17 mouse cellular contexts compared by ENCODE assay signal in genomic region chr8:119358175-119358574, GRCm38 (mm10). TPM values are rescaled to one million over a fixed set of nuclear protein-coding genes. Genes with fewer than 3 reads are reported as not detected.
DNase-seq lines count a peak whose midpoint lies in the region; ATAC-seq lines count a peak whose summit lies in the region.
"Had no signal": no experiment of that assay in that cellular context is flagged by ENCODE, and none has a peak within 500 bp of the region (broad histone marks: within the 10 kb centered on the region; RNA-seq: fewer than 3 reads in every experiment).

No protein-coding gene starts in this region.

- H3K4me1 ChIP-seq in embryonic facial prominence, embryonic 11.5 days (ENCODE audit: control insufficient read depth, insufficient read depth, low read length): no peaks in the 10 kb centered on the region
- no peaks in the 10 kb centered on the region for H3K4me1 ChIP-seq in embryonic facial prominence, embryonic 14.5 days (ENCODE audit: control insufficient read depth, insufficient read depth, low read length)
- H3K4me1 ChIP-seq in limb, embryonic 12.5 days (replicated peaks): no peaks in the 10 kb centered on the region; the same call in 1 of the 2 replicates
- H3K4me1 ChIP-seq: forebrain, embryonic 13.5 days had no signal

- no peak overlapping the region for H3K4me3 ChIP-seq in embryonic facial prominence, embryonic 11.5 days (ENCODE audit: low read depth, low read length)
- no peak overlapping the region for H3K4me3 ChIP-seq in embryonic facial prominence, embryonic 14.5 days (ENCODE audit: low read depth, low read length)
- H3K4me3 ChIP-seq in limb, embryonic 12.5 days (replicated peaks): no peak overlapping the region
- H3K4me3 ChIP-seq: forebrain, embryonic 10.5 days; forebrain, embryonic 13.5 days; gastrocnemius, adult 2 months; heart, embryonic 13.5 days had no signal

- H3K9me3 ChIP-seq in embryonic facial prominence, embryonic 11.5 days (replicated peaks; ENCODE audit: control insufficient read depth, low read length): no peaks in the 10 kb centered on the region
- H3K9me3 ChIP-seq in embryonic facial prominence, embryonic 14.5 days (ENCODE audit: control insufficient read depth, low read length): no peaks in the 10 kb centered on the region
- H3K9me3 ChIP-seq in limb, embryonic 12.5 days: no peaks in the 10 kb centered on the region
- H3K9me3 ChIP-seq: forebrain, embryonic 10.5 days; forebrain, embryonic 13.5 days; G1E; heart, embryonic 13.5 days had no signal

- H3K4me2 ChIP-seq in embryonic facial prominence, embryonic 11.5 days (ENCODE audit: low read depth, low read length): no peak overlapping the region
- H3K4me2 ChIP-seq in embryonic facial prominence, embryonic 14.5 days (ENCODE audit: low read depth, low read length): no peak overlapping the region
- no peak overlapping the region for H3K4me2 ChIP-seq in limb, embryonic 12.5 days
- H3K4me2 ChIP-seq: forebrain, embryonic 13.5 days; heart, embryonic 13.5 days; hindbrain, embryonic 14.5 days had no signal

- DNase-seq in embryonic facial prominence, embryonic 11.5 days (ENCODE audit: low spot score): peak; percentile 49
- peak; percentile 21 for DNase-seq in embryonic facial prominence, embryonic 14.5 days (ENCODE audit: low spot score)
- no peak for DNase-seq in urinary bladder, adult 18-20 months (ENCODE audit: low spot score in 2 of 2)
- no peak for DNase-seq in spleen, postnatal 36 days (ENCODE audit: low spot score in 2 of 2)
- no peak for DNase-seq in cerebellum, adult 8-10 months
- DNase-seq: cerebellum, adult 9-11 months; gastrocnemius, postnatal 25 days had no signal

- peak; percentile 69 for ATAC-seq in embryonic facial prominence, embryonic 11.5 days (replicated peaks; ENCODE audit: insufficient number of reproducible peaks, low FRiP score, low TSS enrichment, low read depth)
- no peak for ATAC-seq in embryonic facial prominence, embryonic 14.5 days (ENCODE audit: low read depth)
- peak; percentile 50; the same call in 1 of the 2 replicates for ATAC-seq in limb, embryonic 12.5 days (ENCODE audit: insufficient number of reproducible peaks, insufficient read depth, low FRiP score, low TSS enrichment, low read depth)
- ATAC-seq: forebrain, embryonic 13.5 days; forebrain, embryonic 16.5 days; hindbrain, postnatal 0 days; inflammation-experienced regulatory T-cells, adult 6 months had no signal

- no peak overlapping the region for H3K9ac ChIP-seq in embryonic facial prominence, embryonic 11.5 days (replicated peaks; ENCODE audit: low read length)
- H3K9ac ChIP-seq in embryonic facial prominence, embryonic 14.5 days (ENCODE audit: low read depth, low read length): no peak overlapping the region
- no peak overlapping the region for H3K9ac ChIP-seq in limb, embryonic 12.5 days (replicated peaks)
- H3K9ac ChIP-seq: forebrain, embryonic 13.5 days; heart, embryonic 13.5 days; hindbrain, embryonic 14.5 days had no signal

- H3K27me3 ChIP-seq in embryonic facial prominence, embryonic 11.5 days (ENCODE audit: control insufficient read depth, insufficient read depth, low read length): no peaks in the 10 kb centered on the region
- no peaks in the 10 kb centered on the region for H3K27me3 ChIP-seq in embryonic facial prominence, embryonic 14.5 days (replicated peaks; ENCODE audit: control insufficient read depth, insufficient read depth, low read length)
- no peaks in the 10 kb centered on the region; the same call in 1 of the 2 replicates for H3K27me3 ChIP-seq in limb, embryonic 12.5 days
- H3K27me3 ChIP-seq: forebrain, embryonic 13.5 days; heart, embryonic 13.5 days had no signal

- no peaks in the 10 kb centered on the region for H3K36me3 ChIP-seq in embryonic facial prominence, embryonic 11.5 days (replicated peaks; ENCODE audit: control insufficient read depth, insufficient read depth, low read depth, low read length)
- H3K36me3 ChIP-seq in embryonic facial prominence, embryonic 14.5 days (ENCODE audit: control insufficient read depth, insufficient read depth, low read length): no peaks in the 10 kb centered on the region
- H3K36me3 ChIP-seq in limb, embryonic 12.5 days: no peaks in the 10 kb centered on the region
- H3K36me3 ChIP-seq: forebrain, embryonic 10.5 days; G1E; heart, embryonic 13.5 days had no signal

- no peak overlapping the region; the same call in 1 of the 2 replicates for H3K27ac ChIP-seq in embryonic facial prominence, embryonic 11.5 days (replicated peaks; ENCODE audit: low read depth, low read length)
- H3K27ac ChIP-seq in embryonic facial prominence, embryonic 14.5 days (replicated peaks; ENCODE audit: low read depth, low read length): no peak overlapping the region
- H3K27ac ChIP-seq in limb, embryonic 12.5 days: peak overlapping the region; percentile 17; the same call in 1 of the 2 replicates
- H3K27ac ChIP-seq: forebrain, embryonic 10.5 days; forebrain, embryonic 13.5 days; gastrocnemius, adult 2 months; heart, embryonic 13.5 days; hindbrain, embryonic 14.5 days; hindbrain, postnatal 0 days had no signal

- 66% methylated on average over 7 of the region's 7 CpGs for WGBS in embryonic facial prominence, embryonic 11.5 days
- 41% methylated on average over 6 of the region's 7 CpGs for WGBS in embryonic facial prominence, embryonic 14.5 days
- WGBS in limb, embryonic 12.5 days: 41% methylated on average over 7 of the region's 7 CpGs

RNA-seq across cellular contexts. Expression of gene Hsbp1, which starts 13.9 kb away (rescaled TPM):
- polyA plus RNA-seq in embryonic facial prominence, embryonic 11.5 days (2014; fragmentation: Nextera tagmentation; extraction: Ambion mirVana): 311 and 315 TPM in 2 replicates
- polyA plus RNA-seq in embryonic facial prominence, embryonic 14.5 days (2014; fragmentation: Nextera tagmentation; extraction: Ambion mirVana): 325 and 345 TPM in 2 replicates
- 293 and 299 TPM in 2 replicates for polyA plus RNA-seq in limb, embryonic 12.5 days (2016; fragmentation: Nextera tagmentation; extraction: Ambion mirVana)

RNA-seq across cellular contexts. Expression of gene Mlycd, which starts 36.5 kb away (rescaled TPM):
- 9.8 and 10.4 TPM in 2 replicates for polyA plus RNA-seq in embryonic facial prominence, embryonic 11.5 days (2014; fragmentation: Nextera tagmentation; extraction: Ambion mirVana)
- 17.4 and 17.7 TPM in 2 replicates for polyA plus RNA-seq in embryonic facial prominence, embryonic 14.5 days (2014; fragmentation: Nextera tagmentation; extraction: Ambion mirVana)
- 9.3 and 10.5 TPM in 2 replicates for polyA plus RNA-seq in limb, embryonic 12.5 days (2016; fragmentation: Nextera tagmentation; extraction: Ambion mirVana)

Comparison
In these comparisons a context has a peak if more than half of its experiments do, and no peak if none do; other contexts are left out.
1. DNase-seq: peak in embryonic facial prominence, embryonic 11.5 days (single experiment) and embryonic facial prominence, embryonic 14.5 days (single experiment); none in urinary bladder, adult 18-20 months (0 of 2), spleen, postnatal 36 days (0 of 2) and cerebellum, adult 8-10 months (single experiment).